Mouse (Mus musculus) Muller cell, postnatal 12 days (primary cell): ENCODE results near the gene Pitpnb.
A peak's percentile ranks its signal among the peaks of the same experiment; 100 is the strongest.

Experiments
- DNase-seq: peaks from one replicate; pipeline ENCODE4 v3.0.0-alpha.2; 2015; ENCODE audit errors: inconsistent ontology term

Gene Pitpnb

DNA sequence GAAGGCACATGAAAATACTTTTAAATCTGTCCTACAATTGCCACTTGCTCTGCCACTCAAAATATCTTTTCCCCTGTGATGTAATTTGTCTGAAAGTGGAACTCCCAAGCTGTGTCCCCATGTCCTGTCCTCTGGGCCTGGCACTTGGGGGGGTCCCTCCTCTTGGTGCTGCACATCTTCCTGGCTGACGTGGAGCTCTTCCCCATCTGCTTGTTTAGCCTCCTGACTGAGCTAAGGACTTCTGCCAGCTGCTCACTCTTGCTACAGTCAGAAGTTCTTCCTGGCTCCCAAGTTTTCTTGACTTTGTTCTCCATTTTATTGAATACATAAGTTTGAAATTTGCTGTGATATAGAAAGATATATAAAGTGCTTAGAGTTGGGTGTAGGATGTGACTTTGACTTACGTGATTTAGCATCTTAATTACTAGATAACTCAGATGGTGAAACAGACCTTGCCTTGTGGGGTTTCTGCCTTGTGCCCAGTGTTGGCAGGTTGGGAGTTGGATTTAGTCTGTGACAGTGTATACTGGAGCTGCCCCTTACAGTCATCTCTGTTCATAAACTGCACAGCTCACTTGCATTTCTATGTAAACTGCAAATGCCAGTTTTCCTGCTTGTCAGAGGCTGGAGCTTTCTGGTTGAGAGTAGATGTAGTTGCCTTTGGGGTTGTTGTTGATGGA lies 14.3 kb downstream of the Pitpnb start:
- no peak for DNase-seq

GRCm38 (mm10) chr5:111356811-111357617 lies 26.5 kb downstream of the Pitpnb start:
- no peak for DNase-seq

- DNase-seq, result no peak
Observed at GRCm38 (mm10) chr5:111360546-111360945, 30.0 kb downstream of the Pitpnb start.

DNA sequence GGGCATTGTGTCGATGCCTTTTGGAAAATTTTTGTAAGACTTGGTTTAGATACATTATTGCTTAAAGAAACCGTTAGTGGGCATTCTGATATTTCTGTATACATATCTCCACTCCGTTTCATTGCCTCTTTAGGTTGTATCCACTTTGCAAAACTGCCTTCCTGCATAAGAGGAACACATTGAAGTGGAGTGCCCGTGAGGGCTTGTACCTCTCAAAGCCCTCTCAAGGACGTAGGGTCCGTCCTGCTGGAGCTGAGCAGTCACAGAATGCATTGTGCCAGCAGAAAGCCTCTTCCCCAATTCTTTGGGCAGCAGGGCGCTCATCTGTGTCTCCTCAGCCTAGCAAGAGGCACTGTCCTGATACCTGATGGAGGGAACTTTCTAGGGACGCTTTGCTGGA lies 30.5 kb downstream of the Pitpnb start:
- no peak for DNase-seq

DNA sequence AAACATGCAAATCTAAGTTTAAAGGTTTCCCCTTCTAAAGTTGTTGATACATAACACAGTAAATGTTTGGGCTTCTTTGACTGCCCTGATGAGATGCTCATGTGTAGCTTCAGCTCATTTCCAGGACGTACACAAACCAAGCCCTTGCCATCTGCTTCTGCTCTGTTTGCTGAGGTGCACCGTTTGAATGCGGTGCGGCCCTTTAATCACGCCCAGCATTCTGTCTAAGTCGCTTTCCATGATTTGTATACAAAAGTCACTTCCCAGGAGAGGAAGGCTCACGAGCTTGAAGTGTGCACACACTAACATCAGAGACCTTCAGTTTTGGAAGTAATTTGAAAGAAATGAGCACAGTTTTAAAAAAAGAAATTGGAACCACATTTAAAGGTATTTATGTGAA lies 31.3 kb downstream of the Pitpnb start:
- no peak for DNase-seq

DNA sequence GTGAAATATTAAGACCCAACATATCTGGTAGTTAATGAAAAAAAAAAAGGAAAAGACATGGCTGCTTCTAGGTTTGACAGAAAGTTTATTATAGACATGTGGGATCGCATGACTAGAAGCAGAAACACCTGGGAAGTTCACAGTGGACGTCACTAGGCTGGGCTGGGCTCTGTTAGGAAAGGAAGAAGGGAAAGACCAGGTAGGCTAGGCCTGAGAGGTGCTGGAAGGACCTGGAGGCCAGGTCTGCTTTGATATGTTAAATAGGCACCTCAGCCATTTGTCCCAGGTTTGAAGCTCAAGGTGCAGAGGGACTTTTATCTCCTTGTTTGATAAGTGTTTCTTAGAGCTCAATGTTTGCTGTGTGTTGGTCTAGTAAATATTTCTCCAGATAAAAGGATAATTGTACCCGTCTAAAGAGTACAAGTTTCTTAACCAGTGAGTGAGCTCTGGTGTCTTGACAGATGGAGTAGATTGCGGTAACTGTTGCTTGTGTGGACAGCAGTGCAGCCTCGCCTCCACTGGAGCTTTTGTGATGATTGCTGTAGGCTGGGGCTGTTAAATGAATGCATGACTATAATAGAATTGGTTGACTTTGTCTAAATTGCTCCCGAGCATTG lies 33.0 kb downstream of the Pitpnb start:
- no peak for DNase-seq

- peak; percentile 17 for DNase-seq
Observed at GRCm38 (mm10) chr5:111364533-111364932, 34.0 kb downstream of the Pitpnb start.

DNA sequence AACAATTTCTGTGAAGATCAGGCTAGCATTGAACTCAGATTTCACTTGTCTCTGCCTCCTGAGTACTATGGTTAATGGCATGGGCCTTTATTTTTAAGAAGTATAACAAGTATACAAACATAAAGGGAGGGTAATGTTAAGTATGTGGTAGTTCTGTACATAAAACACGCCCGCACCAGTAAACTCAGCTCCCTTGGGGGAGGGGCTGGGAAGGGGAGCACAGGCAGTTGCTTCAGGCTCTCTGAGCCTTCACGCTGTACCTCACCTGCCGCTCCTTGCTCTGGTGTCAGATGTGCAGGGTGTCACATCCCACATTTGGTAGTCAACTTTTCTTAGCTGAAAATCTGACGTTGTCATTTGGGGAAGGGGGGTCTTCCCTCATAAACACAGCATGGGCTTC lies 35.6 kb downstream of the Pitpnb start:
- no peak for DNase-seq

GRCm38 (mm10) chr5:111367937-111368517 lies 37.5 kb downstream of the Pitpnb start:
- DNase-seq, result no peak

GRCm38 (mm10) chr5:111368576-111368975 lies 38.0 kb downstream of the Pitpnb start:
- no peak for DNase-seq

GRCm38 (mm10) chr5:111375616-111376015 lies 45.1 kb downstream of the Pitpnb start:
- DNase-seq, result no peak

DNA sequence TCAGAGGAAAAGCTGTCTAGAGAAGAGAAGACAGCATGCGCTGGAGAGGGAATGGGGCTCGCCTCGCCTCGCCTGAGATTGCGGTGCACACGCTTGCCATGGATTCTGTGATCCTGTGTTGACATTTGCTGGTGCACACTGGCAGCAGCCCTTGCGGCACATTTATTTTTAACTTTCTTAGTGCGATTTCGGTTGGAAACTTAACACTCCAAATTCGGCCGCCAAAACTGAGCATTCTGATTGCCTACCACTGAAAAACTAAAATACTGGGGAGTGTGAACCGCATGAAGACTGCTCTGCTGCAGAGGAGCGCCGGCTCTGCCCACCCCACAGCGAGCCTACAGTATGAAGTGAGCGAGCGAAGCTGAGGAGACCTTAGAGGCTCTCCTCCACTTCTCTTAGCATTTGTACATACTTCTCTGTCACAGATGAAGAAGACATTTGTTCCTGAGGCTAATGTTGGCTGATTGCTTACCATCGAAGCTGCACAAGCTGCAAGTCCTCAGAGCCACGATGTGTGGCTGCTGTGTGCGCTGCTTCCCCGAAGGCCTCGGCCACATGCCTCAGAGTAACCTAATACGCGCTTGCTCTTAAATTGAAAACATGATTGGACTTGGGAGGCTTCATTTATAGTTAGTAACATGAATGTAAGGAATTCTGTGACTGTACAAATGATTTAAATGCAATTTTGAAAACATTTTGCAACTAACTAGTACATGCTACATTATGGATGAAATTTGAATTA lies 45.9 kb downstream of the Pitpnb start:
- no peak for DNase-seq

DNA sequence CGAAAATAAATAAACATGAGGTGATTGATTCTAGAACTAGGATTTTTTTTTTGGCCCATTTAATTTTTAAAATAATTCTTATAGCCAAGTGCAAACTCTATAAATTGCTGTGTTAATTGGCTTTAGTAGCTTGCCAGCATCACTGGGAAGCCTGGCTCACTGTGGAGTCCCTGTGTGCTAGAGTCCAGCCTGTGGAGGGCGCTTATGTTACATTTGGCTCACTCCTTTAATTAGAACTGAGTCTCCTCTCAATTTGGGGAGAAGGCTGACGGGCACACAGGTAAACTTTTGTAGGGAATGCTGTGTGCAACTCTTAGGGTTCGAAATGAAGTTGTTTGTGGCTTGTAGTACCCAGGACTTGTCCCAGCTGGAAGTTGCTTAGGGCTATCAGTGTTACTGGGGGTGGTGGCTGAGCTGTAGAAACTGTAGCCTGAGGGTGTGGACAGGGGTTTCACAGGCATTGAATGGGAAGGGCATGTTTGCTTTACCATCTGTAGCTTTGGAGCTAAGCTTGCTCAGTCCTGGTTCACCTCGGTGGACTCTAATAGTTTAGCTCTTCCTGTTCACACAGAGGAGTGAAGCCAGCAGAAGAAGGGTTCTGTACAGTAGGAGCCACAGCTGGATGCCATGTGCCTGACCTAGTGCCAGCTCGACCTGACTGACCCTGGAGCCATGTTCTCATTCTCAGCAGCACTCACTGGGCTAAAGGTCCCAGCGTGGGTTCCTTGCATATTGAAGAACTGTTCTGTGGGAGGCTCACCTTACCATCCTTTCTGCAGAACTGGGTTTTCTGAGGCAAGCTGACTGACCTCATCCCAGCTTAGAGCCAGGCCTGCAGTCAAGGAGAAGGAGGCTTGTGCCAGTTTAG lies 47.8 kb downstream of the Pitpnb start:
- DNase-seq, result no peak

GRCm38 (mm10) chr5:111383335-111383734 lies 52.8 kb downstream of the Pitpnb start:
- no peak for DNase-seq

- no peak for DNase-seq
Observed at GRCm38 (mm10) chr5:111390911-111391310, 60.3 kb downstream of the Pitpnb start.

DNA sequence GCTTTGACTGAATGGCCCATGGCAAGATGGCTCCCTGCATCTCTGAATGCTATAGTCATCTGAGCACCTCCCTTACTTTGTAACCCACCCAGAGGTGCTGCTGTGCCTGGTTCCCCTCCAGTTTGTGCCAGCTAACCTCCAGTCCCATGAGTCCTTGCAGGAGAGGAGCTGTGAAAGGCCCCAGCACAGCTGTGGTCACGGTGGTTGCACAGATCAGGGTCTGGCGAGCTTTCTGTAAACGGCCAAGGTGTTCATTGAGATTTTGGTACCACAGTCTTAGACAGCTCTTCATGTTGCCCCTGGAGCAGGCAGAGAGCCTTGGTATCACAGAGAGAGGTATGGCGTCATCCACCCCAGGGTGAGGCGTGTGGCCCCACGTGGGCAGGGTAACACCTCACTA lies 60.9 kb downstream of the Pitpnb start:
- no peak for DNase-seq

GRCm38 (mm10) chr5:111393346-111394197 lies 63.0 kb downstream of the Pitpnb start:
- peak; percentile 69 for DNase-seq

DNA sequence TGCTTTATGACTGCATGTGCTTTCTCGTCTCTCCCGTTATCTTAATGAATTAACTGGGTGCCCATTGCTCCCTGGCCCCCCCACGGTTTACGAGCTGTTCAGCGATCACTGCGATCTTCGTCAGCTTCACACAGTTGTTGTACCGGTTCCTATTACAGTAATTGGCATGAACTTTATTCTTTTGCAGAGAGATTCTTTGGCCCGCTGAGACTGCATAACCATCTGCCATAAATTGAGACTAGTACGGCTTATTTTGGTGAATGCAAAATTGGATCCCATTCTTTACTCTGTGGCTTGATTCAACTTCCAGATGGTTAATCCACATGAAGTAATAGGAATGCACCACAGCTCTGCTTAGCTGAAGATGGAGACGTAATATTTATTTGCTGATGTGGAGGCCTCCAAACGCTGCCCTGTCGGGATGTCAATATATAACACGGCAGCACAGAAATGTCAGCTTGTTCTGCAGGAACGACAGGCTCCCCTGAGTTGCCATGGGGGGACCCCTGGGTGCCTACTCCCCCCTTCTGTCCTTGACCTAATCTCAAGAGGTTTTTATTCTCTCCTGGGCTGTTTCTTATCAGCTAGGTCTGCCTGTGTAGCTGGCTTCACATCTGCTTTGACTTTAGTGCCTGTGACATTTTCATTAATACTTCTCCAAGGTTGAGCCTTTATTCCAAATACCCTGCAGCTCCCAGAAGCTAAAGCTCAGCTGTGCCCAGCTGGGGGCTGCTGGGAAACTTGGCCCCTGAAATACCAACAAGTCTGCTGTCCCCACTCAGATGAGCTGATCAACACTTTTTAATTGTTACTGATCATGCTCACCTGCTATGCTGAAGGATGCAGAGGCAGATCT lies 63.9 kb downstream of the Pitpnb start:
- DNase-seq, result peak; percentile 33

GRCm38 (mm10) chr5:111395771-111396170 lies 65.2 kb downstream of the Pitpnb start:
- DNase-seq, result no peak
